Mouse (Mus musculus): ENCODE data around the gene Mctp1. TPM values are rescaled to one million over a fixed set of nuclear protein-coding genes. Genes with fewer than 3 reads are reported as not detected.

Gene Mctp1
- total RNA-seq, 2 experiments from 2014 or later: 1.4 to 1.7 TPM

DNA sequence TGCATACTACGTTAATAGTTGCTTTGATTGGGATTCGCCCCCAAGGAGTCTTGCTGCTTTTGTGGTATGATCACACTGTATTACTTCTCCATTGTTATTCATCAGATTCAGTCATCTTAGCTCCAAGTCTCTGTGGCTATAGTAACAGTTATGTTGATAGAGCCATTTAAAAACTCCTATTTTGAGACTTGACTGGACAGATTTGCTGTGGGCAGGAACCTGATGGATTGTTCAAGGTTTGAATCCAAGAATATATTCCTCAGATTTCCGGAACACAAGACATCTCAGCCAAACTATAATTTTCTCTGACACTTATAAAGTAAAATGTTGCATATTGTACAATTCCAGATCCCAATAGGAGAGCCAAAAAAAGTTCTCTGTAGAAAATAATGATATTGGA lies 443.4 kb downstream of the Mctp1 start:
- no peak for DNase-seq

DNA sequence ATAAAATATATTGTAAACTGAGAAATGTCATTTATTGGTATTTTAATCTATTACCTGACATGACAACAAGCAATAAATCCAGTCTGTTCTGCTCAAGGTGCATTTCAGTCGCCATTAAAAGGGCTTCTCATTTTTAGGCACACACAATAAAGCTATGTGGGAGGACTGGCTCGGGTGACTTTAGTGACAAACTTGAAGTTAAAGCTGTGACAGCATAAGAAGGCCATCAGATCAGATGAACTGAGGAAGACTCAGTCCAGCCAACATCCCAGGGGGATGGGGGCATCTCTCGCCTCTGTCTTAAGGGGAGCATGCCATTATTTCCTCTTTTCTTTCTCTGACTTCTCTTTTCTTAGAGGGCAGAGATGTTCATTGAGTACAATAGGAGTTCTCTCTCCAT lies 453.7 kb downstream of the Mctp1 start:
- no peak for DNase-seq

DNA sequence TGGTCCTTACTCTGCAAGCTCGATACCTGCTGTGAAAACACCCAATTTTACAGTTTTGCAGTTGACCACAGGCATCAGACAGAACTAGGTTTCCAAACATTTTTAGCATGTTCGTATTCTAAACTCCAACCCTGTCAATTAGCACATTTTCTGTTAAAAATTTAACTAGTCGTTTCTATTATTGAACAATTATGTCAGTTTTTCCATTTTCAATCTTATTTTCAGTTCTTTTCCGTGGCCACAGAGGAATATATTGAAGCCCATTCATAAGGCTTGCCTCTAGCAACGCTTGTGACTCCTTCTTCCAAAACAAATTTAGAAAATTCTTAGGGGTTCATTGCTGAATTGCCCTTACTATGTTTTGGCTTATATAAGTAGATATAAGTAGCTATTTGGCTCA lies 456.4 kb downstream of the Mctp1 start:
- no peak for DNase-seq

DNA sequence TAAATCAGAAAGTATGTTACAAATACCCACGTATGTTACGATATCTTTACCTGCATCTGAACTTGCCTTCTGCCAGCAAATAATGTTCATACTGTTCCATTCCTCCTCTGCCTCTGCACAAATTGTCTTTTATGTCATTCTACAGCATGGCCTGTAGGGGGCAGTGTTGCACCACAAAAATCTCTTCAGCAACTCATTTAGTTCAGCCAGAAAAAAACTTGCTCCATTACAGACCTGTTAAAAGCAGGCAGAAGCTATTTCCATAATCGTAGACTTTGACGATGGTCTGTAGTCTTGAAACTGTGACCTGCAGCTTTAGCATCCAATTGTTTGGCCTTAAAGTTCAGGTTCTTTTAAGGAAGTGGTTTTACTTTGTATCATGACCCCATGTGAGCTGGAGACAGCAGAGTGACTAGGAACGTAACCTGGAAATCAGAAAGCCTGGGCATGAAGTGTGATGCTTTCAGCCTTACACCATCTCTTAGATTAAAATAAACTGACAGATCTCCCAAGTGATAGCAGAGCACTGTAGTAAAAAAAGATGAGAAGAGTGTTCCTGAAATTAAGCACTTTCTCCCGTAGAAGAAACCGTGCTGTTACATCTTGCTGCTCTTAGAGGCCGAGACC lies 460.4 kb downstream of the Mctp1 start:
- DNase-seq: peak; percentile 66 to 78

DNA sequence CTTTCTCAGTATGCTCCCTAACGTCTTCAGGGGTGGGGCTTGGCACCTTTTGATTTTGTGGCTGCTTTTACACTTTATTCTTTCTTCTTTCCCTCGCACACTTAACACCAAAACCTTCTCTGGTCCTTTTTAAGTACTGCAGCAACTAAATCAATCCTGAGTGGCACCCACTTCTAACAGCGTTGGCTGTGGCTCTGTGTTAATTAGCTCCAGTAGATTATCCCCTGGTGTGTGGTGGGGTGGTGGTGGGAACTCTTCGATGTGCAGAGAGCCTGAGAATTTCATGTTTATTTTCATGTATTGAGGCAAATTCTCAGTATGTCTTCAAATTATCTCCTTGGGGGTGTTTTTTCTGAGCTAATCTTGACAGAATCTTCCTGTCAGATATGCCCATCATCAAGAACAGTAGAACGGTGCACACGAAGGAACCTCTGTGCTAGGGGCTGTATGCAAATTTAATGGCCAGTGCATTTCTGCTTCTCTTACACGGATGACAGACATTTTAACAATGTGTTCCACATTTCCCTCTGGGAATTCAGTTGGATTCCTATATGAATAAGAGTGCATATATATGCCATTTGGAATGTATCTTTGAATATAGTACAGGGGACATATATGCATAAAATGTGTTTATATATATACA lies 466.2 kb downstream of the Mctp1 start:
- DNase-seq: no peak

DNA sequence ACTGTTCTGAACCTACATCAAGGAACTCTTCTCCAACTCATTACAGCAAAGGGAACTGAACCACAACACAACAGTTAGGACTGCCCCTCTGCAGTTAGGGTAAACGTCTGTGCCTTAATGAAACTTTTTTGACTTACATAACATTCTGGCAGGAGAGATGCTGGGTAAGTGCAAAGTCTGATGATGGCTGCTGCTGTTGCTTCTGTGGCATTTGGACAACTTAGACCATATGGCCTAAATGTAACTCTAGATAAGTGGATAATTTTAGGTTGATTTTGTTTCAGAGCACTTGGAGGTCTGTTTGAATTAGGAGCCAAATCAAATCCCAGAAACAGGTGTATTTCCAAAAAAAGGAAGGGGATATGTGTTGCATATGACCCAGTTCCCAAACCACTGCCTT lies 470.0 kb downstream of the Mctp1 start:
- DNase-seq: no peak

DNA sequence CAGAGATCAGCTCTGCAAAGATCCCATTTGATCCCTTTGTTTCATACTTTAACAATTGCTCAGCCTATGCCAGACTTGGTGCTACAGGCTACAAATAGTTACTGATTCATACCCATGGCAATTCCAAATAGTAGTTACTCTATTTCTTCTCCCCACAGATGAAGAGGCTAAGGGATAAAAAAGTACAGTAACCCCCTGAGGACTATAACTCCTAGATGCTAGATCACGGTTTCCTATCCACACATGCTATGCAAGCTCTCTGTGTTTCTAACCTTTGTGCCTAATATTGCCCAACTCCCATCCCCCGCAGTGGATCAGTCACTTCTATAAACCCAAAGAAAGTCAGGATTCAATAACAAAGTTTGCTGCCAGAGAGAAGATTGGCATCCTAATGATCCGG lies 470.7 kb downstream of the Mctp1 start:
- no peak for DNase-seq

DNA sequence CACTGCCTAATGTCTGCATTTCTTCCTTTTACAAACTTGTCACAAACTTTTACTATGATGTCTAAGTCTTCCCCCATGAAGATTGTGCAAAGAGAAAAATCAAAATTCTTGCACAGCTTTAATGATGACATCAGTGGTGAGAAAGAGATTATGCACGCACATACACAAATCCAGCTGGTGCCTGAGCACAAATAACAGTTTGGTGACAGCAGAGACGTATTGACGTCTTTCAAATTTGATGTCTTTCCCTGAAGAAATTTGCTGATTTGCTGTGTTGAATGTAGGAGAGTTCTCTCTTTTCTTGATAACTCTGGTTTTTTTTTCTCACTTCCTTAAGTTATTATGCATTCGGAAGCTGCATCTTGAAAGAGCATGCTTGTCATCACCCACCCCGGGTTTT lies 472.7 kb downstream of the Mctp1 start:
- DNase-seq: no peak

DNA sequence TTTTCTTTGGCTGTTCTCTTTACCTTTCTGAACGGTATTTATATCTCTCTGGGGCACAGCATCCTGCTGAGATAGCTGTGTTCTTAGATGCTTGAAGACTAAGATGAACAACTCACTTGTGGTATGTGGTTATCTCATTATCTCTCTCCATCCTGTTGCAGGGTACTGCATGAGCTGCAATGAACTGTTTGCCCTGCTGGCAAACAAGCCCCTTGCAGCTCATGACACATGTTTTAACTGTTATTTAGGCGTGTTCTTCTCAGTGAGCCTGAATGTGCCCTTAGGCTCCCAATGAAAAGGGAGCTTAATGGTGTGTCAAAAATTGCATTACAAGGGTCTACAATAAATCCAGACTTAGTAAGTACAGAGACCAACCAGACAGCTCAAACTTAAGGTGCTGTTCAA lies 473.7 kb downstream of the Mctp1 start:
- no peak for DNase-seq

DNA sequence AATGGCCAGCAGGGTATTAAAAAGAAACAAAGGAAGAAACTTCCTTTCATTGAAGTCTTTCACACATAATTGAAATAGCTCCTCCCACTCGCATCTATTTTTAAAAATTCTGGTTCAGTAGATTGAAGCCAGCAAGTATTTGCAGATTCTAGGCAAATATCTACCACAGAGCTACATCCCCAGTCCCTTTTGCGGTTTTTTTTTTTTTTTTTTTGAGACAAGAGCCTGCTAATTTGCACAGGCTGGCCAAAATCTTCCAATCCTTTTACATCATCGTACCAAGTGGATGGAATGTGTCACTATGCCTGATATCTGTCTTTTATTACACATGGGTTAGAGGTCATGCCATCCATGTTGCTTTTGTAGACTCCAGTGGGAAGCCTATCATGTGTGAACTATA lies 486.0 kb downstream of the Mctp1 start:
- DNase-seq: no peak

DNA sequence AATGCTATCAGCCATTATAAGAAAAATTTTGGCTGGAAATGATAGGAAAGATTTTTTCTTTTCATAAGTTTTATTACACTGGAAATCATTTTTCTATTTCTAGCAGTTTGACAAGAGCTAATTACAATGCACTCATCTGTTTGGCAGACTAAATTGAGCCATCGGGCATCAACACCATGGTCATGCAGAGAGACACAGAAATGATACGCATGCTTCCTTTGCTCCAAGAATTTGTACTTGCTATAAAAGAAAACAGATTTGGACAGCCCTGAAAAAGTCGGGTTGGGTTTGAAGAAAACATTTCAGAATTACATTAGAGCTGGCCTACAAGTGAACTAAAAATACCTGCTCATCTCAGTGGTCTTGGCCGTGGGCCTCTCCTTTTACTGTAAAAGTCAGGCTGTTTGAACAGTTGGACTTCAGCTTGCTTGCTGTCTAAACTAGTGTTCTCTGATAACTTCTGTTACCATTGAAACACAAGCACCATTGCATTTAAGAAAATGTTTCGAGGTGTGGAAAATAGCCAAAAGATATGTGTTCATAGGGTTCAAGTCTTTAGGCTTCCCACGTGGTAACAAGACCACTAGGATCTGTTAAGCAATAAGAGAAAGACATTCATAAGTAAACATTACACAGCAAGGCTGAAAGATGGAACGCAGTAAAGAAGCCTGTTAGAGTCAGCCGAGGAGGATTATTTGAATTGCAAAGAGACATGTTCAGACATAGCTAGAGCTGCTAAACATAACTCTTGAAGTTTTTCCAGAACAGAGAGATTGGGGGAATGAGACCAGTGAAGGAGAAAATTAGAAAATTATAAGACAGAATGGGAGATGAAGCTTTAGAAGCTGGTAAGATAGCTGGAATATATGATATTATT lies 493.8 kb downstream of the Mctp1 start:
- DNase-seq: no peak

DNA sequence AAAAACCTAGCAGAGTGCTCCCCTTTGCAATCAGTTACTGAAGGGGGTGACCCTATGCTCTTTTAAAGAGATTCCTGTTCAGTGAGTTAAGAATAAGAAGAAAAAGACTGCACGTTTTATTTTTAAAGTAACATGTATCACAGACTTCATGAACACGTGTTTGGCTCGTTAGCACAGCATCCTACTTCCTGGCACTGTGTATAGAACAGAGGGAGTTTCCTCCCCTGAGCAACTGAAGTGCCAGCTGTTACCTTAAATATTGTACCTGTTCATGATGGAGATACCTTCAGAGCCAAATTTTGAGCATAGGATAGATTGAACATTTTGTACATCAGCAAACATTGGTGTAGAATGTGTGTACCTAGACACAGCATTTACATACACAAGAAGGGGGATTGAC lies 494.7 kb downstream of the Mctp1 start:
- no peak for DNase-seq

DNA sequence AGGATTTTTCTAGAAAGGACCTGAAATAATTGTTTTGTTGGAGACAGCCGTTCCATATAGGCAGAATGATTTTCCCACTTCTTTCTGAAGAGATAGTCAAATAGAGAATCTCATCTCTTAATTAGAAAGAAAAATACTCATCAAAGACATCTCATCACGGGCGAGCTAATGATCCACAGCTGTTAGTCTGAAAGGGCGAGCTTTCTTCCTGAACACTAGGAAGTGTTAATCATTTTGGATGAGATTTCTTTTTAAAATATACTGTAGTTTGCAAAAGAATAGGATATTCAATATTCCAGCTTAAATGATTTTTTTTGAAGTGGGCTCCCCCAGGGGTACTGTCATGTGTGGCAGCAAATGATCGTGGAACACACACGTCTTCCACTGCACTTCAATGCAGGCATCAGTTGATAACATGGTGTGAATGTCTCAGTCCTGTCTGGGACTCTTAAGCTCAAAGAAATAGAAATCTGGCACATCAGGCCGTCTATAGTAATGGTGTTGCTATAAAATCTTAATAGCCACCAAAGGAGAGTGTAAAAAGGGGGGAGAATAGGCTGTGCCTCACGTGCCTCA lies 500.3 kb downstream of the Mctp1 start:
- DNase-seq: no peak

DNA sequence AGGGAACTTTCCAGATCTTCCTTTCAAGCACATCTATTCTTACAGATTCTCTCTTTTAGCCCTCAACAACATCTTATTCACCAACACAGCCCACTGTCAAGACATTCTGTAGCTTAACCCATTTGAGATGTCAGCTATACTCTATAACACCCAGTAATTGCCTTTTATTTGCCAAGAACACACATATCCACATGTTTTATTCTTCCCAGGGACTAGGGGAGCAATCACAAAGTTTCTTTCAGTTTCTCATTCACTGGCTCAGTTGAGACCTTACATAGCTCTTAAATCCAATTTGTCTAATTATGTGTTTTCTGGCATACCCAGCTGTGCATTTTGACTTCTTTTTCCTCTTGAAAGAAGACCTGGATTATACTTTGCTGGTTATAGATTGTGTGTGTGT lies 508.7 kb downstream of the Mctp1 start:
- no peak for DNase-seq

DNA sequence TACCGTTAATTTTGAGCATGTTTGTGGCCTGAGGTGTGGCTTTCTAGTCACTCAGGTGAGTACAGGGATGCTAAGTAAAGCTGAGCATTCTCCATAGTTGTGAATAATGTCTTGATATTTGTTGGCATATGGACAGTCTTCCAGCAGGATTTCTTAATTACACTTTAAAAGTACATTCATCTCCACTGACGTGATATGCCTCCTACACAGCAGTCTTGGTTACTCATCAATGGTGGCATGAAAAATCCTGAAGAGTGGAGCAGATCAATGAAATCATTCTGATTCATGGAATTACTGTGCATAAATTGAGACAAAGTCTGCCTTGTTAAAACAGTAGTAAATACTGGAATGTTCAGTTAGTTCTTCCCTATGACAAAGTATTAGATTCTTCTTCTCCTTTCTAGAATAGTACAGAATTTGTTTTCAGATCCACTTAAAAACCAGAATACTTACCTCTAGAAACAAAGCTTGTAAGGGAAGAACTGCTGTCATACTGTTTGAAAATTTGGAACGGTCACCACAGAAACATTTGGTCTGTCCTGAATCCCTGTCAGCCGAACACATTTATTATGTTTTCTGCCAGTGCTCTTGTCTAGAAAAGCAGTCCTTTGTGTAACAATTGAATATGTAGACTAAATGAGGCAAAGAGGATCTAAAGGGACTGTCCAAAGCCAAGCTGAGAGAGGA lies 511.6 kb downstream of the Mctp1 start:
- DNase-seq: no peak

DNA sequence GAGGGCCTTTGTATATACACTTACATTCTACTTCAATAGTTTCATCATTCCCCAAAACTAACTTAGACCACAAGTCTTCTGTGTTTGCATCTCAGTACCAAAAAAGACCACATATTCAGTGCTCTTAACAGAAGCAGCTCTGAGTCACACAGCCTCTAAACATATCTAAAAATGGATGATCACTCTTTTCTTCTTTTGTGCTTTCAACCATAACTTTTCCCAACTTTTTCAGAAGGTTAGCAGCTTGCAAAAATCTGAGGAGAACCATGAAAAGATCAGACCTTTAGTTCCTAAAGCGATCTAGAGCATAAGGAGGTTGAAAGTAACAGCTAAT lies 512.1 kb downstream of the Mctp1 start:
- DNase-seq: no peak

DNA sequence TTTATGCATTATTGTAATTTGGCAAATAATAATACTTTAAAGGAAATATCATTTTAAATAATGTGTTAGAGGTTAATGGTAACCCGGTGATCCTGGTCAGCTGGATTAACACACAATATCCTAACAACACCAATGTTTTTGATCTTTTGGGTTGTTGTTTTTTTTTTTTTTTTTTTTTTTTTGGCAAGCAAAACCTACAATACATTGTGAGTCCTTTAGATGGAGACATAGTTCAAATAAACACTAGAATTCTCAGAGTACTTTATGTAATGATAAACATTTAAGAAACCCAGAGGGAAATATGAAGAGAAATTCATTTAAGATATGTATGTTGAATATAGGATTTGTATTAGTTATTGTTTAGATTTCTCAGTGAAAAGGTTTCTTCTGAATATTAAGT lies 534.0 kb downstream of the Mctp1 start:
- no peak for DNase-seq

DNA sequence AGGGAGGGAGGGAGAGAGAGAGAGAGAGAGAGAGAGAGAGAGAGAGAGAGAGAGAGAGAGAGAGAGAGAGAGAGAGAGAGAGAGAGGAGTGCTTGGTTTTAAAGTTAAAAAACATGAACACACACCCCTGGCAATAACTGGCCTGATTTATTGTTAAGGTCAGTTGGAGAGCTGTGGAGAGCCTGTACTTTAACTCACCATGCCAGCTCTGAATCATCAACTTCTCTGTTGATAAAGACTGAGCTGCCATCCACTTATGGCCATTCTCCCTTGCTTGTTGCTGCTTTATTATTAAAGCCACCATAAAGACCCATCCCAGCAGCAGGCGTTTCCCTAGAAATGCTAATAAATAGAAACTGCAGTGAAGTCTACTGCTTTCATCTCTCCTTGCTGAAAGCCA lies 542.5 kb downstream of the Mctp1 start:
- DNase-seq: no peak

DNA sequence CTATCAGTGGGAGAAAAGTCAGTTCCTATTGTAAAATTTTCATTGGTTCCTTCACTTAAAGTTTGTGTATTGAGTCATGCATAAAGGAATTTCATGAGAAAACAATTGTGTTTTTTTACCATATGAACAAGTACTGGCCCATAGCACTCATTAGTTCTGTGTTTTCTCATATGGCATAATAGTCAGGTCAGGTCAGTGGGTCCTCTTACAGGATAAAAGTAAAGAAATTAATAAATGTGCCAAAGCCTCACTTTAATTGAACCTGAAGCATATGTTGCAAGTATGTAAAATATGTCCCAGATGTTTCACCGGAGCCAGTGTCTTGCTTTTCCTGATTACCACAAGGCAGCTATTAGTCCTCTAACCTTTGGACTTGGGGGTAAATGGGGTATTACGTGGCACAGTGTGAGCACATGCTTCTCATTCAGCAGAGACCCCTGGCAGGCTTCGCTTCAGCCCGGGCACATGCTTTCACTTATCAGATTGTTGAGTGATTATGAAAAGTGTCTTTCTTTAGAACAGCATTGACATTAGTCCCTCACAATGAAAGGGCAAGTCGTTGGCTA lies 543.6 kb downstream of the Mctp1 start:
- no peak for DNase-seq

DNA sequence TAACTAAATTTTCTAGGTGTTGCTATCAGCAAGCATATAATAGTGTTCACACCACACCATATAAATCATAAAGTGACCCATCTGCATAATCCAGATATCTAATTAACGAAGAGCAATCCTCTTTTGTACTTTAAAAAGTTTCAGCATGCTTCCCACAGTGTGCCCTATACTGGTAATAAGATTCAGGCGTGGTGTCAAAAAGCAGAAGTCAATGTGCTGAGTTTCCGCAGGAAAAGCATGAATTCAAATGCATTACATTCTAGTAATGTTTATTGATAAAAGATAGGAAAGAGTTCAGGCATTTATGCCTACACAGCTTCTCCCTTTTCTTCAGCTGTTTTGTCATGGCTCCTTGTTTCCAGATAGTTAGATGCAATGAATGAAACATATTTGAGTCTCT lies 544.8 kb downstream of the Mctp1 start:
- DNase-seq: no peak

DNA sequence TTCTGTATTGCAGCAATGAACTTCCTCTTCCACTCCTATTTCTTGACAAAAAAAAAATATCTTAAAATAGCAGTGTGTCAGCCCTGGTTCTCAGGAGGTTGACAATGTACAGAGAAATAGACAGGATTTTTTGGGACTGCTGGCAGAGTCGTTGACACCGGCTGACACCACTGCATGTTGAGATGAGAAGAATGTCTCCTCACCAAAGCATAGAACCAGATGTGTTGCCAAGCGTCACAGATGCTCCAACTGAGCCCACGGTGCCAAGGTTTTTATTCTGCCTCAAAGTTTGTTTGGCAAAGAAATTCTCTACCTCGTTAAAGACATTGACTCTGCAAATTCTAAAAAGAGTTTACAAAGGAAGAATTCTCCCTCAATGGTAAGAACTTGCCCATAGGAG lies 548.6 kb downstream of the Mctp1 start:
- DNase-seq: no peak

DNA sequence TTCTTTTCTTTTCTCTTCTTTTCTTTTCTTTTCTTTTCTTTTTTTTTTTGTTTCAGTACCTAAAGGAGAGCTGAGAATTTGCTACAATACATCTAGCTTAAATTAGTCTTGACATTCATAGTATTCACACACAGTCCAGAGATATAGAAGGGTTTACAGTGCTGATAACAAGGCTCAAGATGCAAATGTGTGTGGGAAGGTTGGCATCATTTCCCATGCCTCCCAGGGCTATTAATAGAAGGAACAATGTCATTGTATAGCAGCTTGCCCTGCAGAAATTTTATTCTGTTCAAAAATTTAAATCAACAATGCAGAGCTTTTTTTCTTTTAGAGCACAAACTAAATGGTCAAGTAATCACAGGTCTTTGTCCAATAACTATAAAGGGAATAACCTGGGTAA lies 564.9 kb downstream of the Mctp1 start:
- no peak for DNase-seq
